Mouse (Mus musculus): ENCODE data around the gene Kcnk10. TPM values are rescaled to one million over a fixed set of nuclear protein-coding genes. Genes with fewer than 3 reads are reported as not detected.

Kcnk10 gene
- polyA plus RNA-seq, 1 experiment, result 0.32 TPM

DNA sequence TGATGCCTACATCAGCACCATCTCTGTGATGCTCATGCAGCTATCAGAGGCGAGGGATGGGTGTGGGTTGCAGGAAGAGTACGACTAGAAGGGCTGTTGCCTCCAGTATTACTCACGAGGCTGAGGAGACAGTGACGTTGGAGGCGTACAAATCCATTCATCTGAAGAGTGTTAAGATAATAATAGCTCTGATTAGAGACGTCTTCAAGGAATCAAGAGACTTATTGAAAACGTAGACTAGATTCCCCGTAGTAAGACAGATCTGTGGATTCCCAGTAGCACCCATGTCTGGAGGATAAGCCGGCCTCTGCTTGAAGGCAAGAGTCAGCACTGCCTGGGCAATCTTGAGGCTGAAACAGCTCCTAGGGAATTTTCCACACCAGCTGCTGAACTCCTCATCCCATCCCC is 42.6 kb downstream of the Kcnk10 start:
- no peaks in the 10 kb centered on the region for H3K27me3 ChIP-seq (ENCODE audit: control insufficient read depth, insufficient read depth, low read length)
- no peaks in the 10 kb centered on the region for H3K36me3 ChIP-seq (ENCODE audit: control insufficient read depth, insufficient read depth, low read length)
- TF ChIP-seq POLR2A (IDR thresholded peaks at IDR 0.05; ENCODE audit: low read depth, low read length) (no peak), CTCF (IDR thresholded peaks at IDR 0.05; ENCODE audit: extremely low read depth, insufficient read length, insufficient replicate concordance, low read depth, low read length) (no peak)
- no peaks in the 10 kb centered on the region for H3K4me1 ChIP-seq (ENCODE audit: control insufficient read depth, insufficient read depth, insufficient read length, low read length)
- H3K4me3 ChIP-seq (ENCODE audit: low read depth, low read length), result no peak overlapping the region
- H3K27ac ChIP-seq (ENCODE audit: insufficient read depth, low read depth, low read length), result no peak overlapping the region
- 87% methylated on average over 9 of the region's 9 CpGs for WGBS

DNA sequence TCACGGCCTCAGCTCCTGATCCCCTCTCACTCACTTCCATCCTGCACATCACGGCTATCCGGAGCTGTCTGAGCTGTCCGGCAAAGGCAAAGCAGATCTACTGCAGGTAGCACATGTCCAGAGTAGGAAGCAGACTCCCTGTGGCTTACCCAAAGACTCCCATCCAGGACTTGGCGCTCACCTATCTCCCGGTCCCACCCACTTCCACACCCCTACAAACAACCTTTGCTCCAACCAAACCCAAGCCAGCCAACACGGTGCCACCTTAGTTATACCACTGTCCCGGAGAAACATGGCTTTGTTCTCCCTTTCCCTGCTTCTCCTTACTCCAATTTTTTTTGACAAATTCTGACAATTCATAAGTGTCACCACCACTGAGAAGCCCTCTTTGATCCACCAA is 49.5 kb downstream of the Kcnk10 start:
- no peaks in the 10 kb centered on the region for H3K36me3 ChIP-seq (ENCODE audit: control insufficient read depth, insufficient read depth, low read length)
- TF ChIP-seq CTCF (IDR thresholded peaks at IDR 0.05; ENCODE audit: extremely low read depth, insufficient read length, insufficient replicate concordance, low read depth, low read length) (no peak), POLR2A (IDR thresholded peaks at IDR 0.05; ENCODE audit: low read depth, low read length) (no peak)
- H3K27ac ChIP-seq (ENCODE audit: insufficient read depth, low read depth, low read length), result peak overlapping the region; percentile 75
- peak overlapping the region; percentile 64 for H3K4me3 ChIP-seq (ENCODE audit: low read depth, low read length)
- WGBS, result 38% methylated on average over 8 of the region's 8 CpGs
- no peaks in the 10 kb centered on the region for H3K27me3 ChIP-seq (ENCODE audit: control insufficient read depth, insufficient read depth, low read length)
- H3K4me1 ChIP-seq (ENCODE audit: control insufficient read depth, insufficient read depth, insufficient read length, low read length), result peaks cover 12% of the 10 kb centered on the region; the same call in 1 of the 2 replicates

- Histone ChIP-seq H3K27me3 (ENCODE audit: control insufficient read depth, insufficient read depth, low read length) (no peaks in the 10 kb centered on the region), H3K4me3 (ENCODE audit: low read depth, low read length) (no peak overlapping the region), H3K4me1 (ENCODE audit: control insufficient read depth, insufficient read depth, insufficient read length, low read length) (peaks cover 12% of the 10 kb centered on the region; the same call in 1 of the 2 replicates), H3K36me3 (ENCODE audit: control insufficient read depth, insufficient read depth, low read length) (no peaks in the 10 kb centered on the region), H3K27ac (ENCODE audit: insufficient read depth, low read depth, low read length) (no peak overlapping the region)
- 85% methylated on average over 8 of the region's 8 CpGs for WGBS
- TF ChIP-seq CTCF (IDR thresholded peaks at IDR 0.05; ENCODE audit: extremely low read depth, insufficient read length, insufficient replicate concordance, low read depth, low read length), result no peak
- no peak for TF ChIP-seq POLR2A (IDR thresholded peaks at IDR 0.05; ENCODE audit: low read depth, low read length)
Observed at GRCm38 (mm10) chr12:98525361-98525760, 52.7 kb downstream of the Kcnk10 start.

DNA sequence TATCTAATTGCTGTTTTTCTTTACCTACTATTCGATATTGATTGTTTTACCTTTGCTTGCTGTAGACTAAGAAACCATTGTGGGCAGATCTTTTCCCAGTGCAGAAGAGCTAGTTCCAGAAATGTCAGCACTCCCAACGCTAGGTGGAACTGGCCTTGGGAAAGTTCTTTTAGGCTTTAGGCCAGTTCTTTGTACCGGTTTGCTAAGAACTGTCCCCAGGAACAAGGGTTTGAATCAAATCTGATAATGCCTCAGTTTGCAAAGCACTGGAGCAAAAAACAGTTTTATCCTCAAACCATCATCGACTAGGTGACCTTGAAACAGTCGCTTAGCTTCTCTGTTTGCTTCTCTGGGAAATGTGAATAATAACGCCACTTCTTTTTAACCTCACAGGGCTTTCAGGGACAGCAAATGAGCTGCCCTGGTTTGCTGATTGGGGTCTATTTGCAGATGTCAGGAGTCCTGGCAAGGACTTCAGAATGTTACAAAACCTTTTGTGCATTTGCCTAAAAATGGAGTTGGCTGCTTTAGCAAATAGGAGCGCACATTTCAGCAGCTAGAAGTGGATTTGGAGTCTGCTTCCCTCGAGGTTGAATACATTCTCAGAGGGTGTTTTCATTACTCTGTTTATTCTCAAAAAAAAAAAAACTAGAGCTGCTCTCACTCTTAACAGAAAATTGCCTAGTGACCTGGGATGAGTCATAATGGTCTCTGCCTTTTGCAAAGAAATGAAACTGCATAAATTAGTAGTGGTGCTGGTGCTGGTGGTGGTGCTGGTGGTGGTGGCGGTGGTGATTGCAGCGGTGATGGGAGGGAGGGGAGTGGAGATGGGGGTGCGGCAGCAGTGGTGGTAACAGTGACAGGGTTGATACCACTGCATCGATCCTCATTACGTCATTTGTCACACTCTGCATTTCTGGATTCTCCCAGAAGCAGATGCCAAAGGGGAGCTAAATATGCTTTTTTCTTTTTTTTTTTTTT is 53.5 kb downstream of the Kcnk10 start:
- no peaks in the 10 kb centered on the region for H3K36me3 ChIP-seq (ENCODE audit: control insufficient read depth, insufficient read depth, low read length)
- H3K27ac ChIP-seq (ENCODE audit: insufficient read depth, low read depth, low read length), result no peak overlapping the region
- no peak overlapping the region for H3K4me3 ChIP-seq (ENCODE audit: low read depth, low read length)
- TF ChIP-seq POLR2A (IDR thresholded peaks at IDR 0.05; ENCODE audit: low read depth, low read length), result no peak
- no peak for TF ChIP-seq CTCF (IDR thresholded peaks at IDR 0.05; ENCODE audit: extremely low read depth, insufficient read length, insufficient replicate concordance, low read depth, low read length)
- H3K27me3 ChIP-seq (ENCODE audit: control insufficient read depth, insufficient read depth, low read length), result no peaks in the 10 kb centered on the region
- peaks cover 9% of the 10 kb centered on the region; the same call in 1 of the 2 replicates for H3K4me1 ChIP-seq (ENCODE audit: control insufficient read depth, insufficient read depth, insufficient read length, low read length)
- 57% methylated on average over 13 of the region's 13 CpGs for WGBS

DNA sequence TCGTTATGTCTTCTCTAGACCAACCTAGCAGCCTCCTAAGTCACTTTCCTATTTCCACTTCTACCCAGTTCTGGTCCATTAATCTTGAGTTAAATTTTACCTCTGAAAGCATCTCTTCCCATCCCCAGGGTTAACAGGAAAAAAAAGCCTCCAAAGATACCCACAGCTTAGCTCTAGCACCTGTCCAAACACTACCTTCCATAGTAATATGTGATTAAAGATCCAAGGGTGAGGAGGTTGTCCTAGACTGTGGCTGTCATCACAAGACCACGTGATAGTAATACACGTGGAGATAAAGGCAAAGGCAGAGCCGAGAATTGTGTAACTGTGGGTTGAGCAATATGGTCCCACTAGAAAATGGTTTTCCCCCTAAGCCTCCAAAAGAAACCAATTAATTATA is 56.8 kb downstream of the Kcnk10 start:
- H3K36me3 ChIP-seq (ENCODE audit: control insufficient read depth, insufficient read depth, low read length), result peaks cover 4% of the 10 kb centered on the region; the same call in 1 of the 2 replicates
- WGBS, result 40% methylated on average over 4 of the region's 4 CpGs
- H3K27me3 ChIP-seq (ENCODE audit: control insufficient read depth, insufficient read depth, low read length), result no peaks in the 10 kb centered on the region
- no peak overlapping the region for H3K4me3 ChIP-seq (ENCODE audit: low read depth, low read length)
- peaks cover 2% of the 10 kb centered on the region; the same call in 1 of the 2 replicates for H3K4me1 ChIP-seq (ENCODE audit: control insufficient read depth, insufficient read depth, insufficient read length, low read length)
- no peak overlapping the region for H3K27ac ChIP-seq (ENCODE audit: insufficient read depth, low read depth, low read length)
- TF ChIP-seq POLR2A (IDR thresholded peaks at IDR 0.05; ENCODE audit: low read depth, low read length) (no peak), CTCF (IDR thresholded peaks at IDR 0.05; ENCODE audit: extremely low read depth, insufficient read length, insufficient replicate concordance, low read depth, low read length) (no peak)

DNA sequence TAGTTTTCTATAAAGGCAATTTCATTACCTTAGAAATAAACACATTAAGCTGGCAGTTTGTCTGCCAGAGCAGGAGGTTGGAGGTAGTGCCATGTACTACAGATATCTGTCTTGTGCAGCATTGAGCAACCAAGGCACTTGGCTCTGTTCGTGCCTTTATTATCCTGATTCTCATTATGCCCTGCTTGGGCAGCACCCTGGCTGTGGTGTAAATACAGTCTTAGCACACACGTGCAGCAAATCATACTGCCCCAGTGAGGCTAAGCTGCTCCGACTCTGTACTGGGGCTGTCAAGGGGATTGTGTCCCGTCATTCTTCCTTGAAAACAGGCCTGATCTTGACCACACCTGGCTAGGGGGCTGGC is 57.6 kb downstream of the Kcnk10 start:
- Histone ChIP-seq H3K27me3 (ENCODE audit: control insufficient read depth, insufficient read depth, low read length) (no peaks in the 10 kb centered on the region), H3K4me3 (ENCODE audit: low read depth, low read length) (no peak overlapping the region), H3K36me3 (ENCODE audit: control insufficient read depth, insufficient read depth, low read length) (peaks cover 4% of the 10 kb centered on the region; the same call in 1 of the 2 replicates), H3K27ac (ENCODE audit: insufficient read depth, low read depth, low read length) (no peak overlapping the region), H3K4me1 (ENCODE audit: control insufficient read depth, insufficient read depth, insufficient read length, low read length) (peaks cover 2% of the 10 kb centered on the region; the same call in 1 of the 2 replicates)
- TF ChIP-seq POLR2A (IDR thresholded peaks at IDR 0.05; ENCODE audit: low read depth, low read length), result no peak
- TF ChIP-seq CTCF (IDR thresholded peaks at IDR 0.05; ENCODE audit: extremely low read depth, insufficient read length, insufficient replicate concordance, low read depth, low read length), result no peak
- 86% methylated on average over 4 of the region's 4 CpGs for WGBS

DNA sequence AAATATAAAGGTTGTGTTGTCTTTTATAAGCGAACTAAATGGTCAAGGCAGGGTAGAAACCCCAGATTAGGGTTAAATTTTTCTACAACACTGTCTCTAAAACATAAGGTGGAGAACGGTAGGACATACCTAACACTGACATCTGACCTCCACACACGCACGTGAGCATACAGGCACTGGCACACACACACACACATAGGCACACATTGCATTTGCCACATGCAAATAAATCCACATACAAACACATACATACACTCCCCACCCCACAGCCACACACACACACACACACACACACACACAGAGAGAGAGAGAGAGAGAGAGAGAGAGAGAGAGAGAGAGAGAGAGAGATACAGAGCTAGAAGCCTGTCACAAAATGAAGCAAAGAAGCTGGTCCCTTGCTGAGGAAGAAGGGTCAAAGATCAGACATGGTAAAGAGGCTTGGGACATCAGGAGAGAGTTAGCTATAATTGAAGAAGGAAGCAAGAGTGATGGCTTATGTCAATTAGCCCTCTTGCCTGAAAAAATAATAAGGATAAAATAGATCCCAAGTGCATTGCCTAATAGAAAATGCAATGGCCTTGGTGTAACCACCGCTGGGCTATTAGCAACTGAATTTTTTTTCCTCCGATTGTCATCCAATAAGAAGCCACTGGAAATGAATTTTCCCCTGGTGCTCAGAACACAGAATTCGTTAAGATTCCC is 58.1 kb downstream of the Kcnk10 start:
- H3K27ac ChIP-seq (ENCODE audit: insufficient read depth, low read depth, low read length), result no peak overlapping the region
- peaks cover 2% of the 10 kb centered on the region; the same call in 1 of the 2 replicates for H3K4me1 ChIP-seq (ENCODE audit: control insufficient read depth, insufficient read depth, insufficient read length, low read length)
- no peak for TF ChIP-seq CTCF (IDR thresholded peaks at IDR 0.05; ENCODE audit: extremely low read depth, insufficient read length, insufficient replicate concordance, low read depth, low read length)
- no peak for TF ChIP-seq POLR2A (IDR thresholded peaks at IDR 0.05; ENCODE audit: low read depth, low read length)
- H3K27me3 ChIP-seq (ENCODE audit: control insufficient read depth, insufficient read depth, low read length), result no peaks in the 10 kb centered on the region
- 87% methylated on average over 7 of the region's 7 CpGs for WGBS
- no peak overlapping the region for H3K4me3 ChIP-seq (ENCODE audit: low read depth, low read length)
- peaks cover 4% of the 10 kb centered on the region; the same call in 1 of the 2 replicates for H3K36me3 ChIP-seq (ENCODE audit: control insufficient read depth, insufficient read depth, low read length)

All from small intestine, adult 2 months (tissue).